Mouse (Mus musculus) myocyte (in vitro differentiated cells): ENCODE results near the gene Xlr5a.
"Not testable (repeated sequence)": the region's sequence is repeated elsewhere in the genome, so short reads cannot be mapped to it uniquely, and the experiment has no call there.

Experiments
- CEBPB ChIP-seq: IDR thresholded peaks from 2 replicates; pipeline ENCODE4 v1.6.1; 2011; ENCODE audit warnings: mild to moderate bottlenecking, moderate library complexity; ENCODE audit not compliant: poor library complexity, insufficient read depth, severe bottlenecking
- E2F4 ChIP-seq: IDR thresholded peaks from one replicate; pipeline ENCODE4 v1.6.1; 2011; ENCODE audit warnings: mild to moderate bottlenecking, control low read depth, moderate library complexity; ENCODE audit not compliant: insufficient read depth
- MAX ChIP-seq: IDR thresholded peaks from one replicate; pipeline ENCODE4 v1.6.1; 2011; ENCODE audit warnings: low read depth, mild to moderate bottlenecking, control low read depth
- MYOD1 ChIP-seq, 3 experiments: IDR thresholded peaks; one replicate each; pipeline ENCODE4 v1.6.1; 2011; ENCODE audit warnings: control low read depth in 2 of 3, low read depth in 2 of 3, mild to moderate bottlenecking in 2 of 3, moderate library complexity in 1 of 3; ENCODE audit not compliant: insufficient read length in 2 of 3, control insufficient read depth in 1 of 3
- MYOG ChIP-seq, 3 experiments: IDR thresholded peaks; one replicate each; pipeline ENCODE4 v1.6.1; 2011; ENCODE audit warnings: control low read depth in 2 of 3, low read depth in 2 of 3, mild to moderate bottlenecking in 2 of 3; ENCODE audit not compliant: insufficient read length in 2 of 3, control insufficient read depth in 1 of 3, insufficient read depth in 1 of 3
- POLR2A ChIP-seq: IDR thresholded peaks from one replicate; pipeline ENCODE4 v1.6.1; 2011; ENCODE audit warnings: low read depth, mild to moderate bottlenecking, control low read depth, moderate library complexity; ENCODE audit not compliant: insufficient read length
- POLR2AphosphoS2 ChIP-seq: IDR thresholded peaks from one replicate; pipeline ENCODE4 v1.6.1; 2011; ENCODE audit warnings: low read depth, control low read depth; ENCODE audit not compliant: insufficient read length
- REST ChIP-seq: IDR thresholded peaks from one replicate; pipeline ENCODE4 v1.6.1; 2011; ENCODE audit warnings: mild to moderate bottlenecking, control low read depth, moderate library complexity; ENCODE audit not compliant: insufficient read depth, insufficient read length
- TCF12 ChIP-seq: IDR thresholded peaks from one replicate; pipeline ENCODE4 v1.6.1; 2011; ENCODE audit warnings: mild to moderate bottlenecking, control low read depth; ENCODE audit not compliant: poor library complexity, insufficient read depth, severe bottlenecking
- TCF3 ChIP-seq: IDR thresholded peaks from one replicate; pipeline ENCODE4 v1.6.1; 2011; ENCODE audit warnings: low read depth, control low read depth; ENCODE audit not compliant: insufficient read length
- USF1 ChIP-seq: IDR thresholded peaks from one replicate; pipeline ENCODE4 v1.6.1; 2011; ENCODE audit warnings: low read depth, mild to moderate bottlenecking, control low read depth, moderate library complexity

- TF ChIP-seq MYOD1 (IDR thresholded peaks at IDR 0.05; ENCODE audit: control insufficient read depth in 1 of 3, insufficient read length in 2 of 3, low read depth in 2 of 3); E2F4; POLR2A; POLR2AphosphoS2; REST; MAX; TCF12; TCF3; CEBPB; USF1; MYOG (IDR thresholded peaks at IDR 0.05; ENCODE audit: control insufficient read depth in 1 of 3, insufficient read depth in 1 of 3, insufficient read length in 2 of 3, low read depth in 2 of 3): not testable (repeated sequence)
Observed at GRCm38 (mm10) chrX:73292876-73293275, at the start of gene Xlr5a, which contains the start of gene Xlr5c.
